Mouse (Mus musculus): ENCODE results near the gene Cyp4a12a.
"Not testable (repeated sequence)": the region's sequence is repeated elsewhere in the genome, so short reads cannot be mapped to it uniquely, and the experiment has no call there.

DNA sequence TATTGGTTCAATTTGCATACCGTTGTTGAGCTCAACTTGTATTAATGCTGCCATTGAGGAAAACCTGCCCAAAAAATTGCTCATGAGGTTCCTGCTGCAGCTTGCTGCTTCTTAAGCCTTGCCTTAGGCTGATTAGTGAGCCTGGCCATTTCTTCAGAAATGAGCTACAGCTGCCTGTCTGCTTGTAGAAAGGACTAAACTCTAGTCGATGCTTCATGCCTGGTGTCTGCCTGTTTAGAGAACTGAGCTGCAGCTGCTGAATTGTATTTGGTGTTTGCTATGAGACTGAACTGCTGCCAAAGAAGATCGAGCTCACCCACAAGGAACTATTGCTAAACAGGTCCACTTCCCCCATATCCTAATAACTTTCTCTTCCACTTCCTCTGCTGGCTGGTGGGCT lies 66.8 kb downstream of the Cyp4a12a start:
- not testable (repeated sequence) for TF ChIP-seq CTCF (IDR thresholded peaks at IDR 0.05; ENCODE audit: control insufficient read depth, insufficient read depth, low read length); POLR2A (IDR thresholded peaks at IDR 0.05; ENCODE audit: borderline replicate concordance, control insufficient read depth, low read depth, low read length)

Data from bone marrow, adult 2 months (tissue).